Mouse (Mus musculus) activated CD4-positive, CD25-positive, alpha-beta regulatory T cell, adult 4 months (primary cell): ENCODE data around the gene Ear14. TPM values are rescaled to one million over a fixed set of nuclear protein-coding genes. Genes with fewer than 3 reads are reported as not detected.
"Not testable (repeated sequence)": the region's sequence is repeated elsewhere in the genome, so short reads cannot be mapped to it uniquely, and the experiment has no call there.

Source experiments
- ATAC-seq: one replicate; pipeline ENCODE4 v1.8.0; 2017
- polyA plus RNA-seq, 2 experiments: library from polyadenylated mRNA; unstranded; fragments of 100-300 nt; shearing (Covaris generic); gene quantifications; one replicate each; pipeline ENCODE4 v1.2.1; 2017

The Ear14 gene
- polyA plus RNA-seq: not detected

DNA sequence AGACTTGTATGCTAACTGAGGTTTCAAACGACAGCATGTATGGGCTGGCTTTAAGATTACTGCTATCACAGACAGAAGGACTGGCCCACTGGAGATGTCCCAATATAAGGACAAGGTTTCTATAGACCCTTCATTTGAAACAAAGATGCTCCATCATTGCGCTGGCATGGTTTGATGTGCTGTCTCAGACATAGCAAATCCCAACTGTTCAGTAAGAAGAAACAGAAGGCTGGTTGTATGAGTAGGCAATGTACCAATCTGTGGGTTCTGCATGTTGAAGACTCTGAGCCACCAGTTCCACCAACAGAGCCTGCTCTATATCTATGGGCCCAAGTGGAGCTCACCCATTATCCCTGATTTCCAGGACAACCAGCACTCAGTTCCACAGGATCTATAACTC is at the start of gene Ear14:
TSS of gene Ear14 (plus strand) at position 277 of the 400 bp plus-strand sequence.
- no peak for ATAC-seq

- ATAC-seq: no peak
Measured at GRCm38 (mm10) chr14:51156056-51156735, 47.0 kb upstream of the Ear14 start.

GRCm38 (mm10) chr14:51156736-51157068 is 46.5 kb upstream of the Ear14 start:
- ATAC-seq: no peak

- no peak for ATAC-seq
Measured at GRCm38 (mm10) chr14:51157072-51157471, 46.1 kb upstream of the Ear14 start.

DNA sequence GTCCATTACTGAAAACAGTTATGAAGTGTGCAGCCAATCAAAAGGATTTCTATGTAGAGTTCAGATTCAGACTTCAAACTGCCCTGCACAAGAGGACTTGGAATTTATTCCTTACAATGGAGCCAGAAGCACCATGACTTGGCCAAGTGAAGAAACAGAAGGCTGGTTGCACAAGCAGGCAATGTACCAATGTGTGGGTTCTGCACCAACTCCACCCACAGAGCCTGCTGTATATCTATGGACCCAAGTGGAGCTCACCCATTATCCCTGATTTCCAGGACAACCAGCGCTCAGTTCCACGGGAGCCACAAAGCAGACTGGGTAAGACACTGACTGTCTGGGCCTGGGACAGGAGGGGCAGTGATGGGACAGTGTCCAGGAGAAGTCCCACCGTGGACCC is 41.2 kb upstream of the Ear14 start, which contains the start of gene Rnase2b:
TSS of gene Rnase2b (plus strand) at position 285 of the 400 bp plus-strand sequence.
- not testable (repeated sequence) for ATAC-seq

DNA sequence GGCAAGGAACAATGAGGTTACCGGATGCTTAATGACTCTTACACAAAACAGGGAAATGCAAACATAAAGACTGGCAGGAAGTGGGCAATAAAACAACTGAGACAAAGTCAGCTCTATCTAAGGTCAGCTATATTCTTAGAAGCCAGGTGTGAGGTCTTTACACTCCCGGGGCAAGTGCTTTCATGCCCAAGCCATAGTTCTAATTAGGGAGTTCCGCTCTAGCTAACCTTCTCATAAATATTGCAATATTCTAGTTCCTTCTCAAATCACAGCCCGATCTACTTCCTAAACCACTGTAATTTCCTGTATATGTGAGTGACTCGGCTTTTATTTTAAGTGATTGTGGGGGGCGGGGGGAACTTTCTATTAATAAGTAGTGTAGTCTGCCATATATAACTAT is 39.9 kb upstream of the Ear14 start:
- not testable (repeated sequence) for ATAC-seq

- ATAC-seq: no peak
Measured at GRCm38 (mm10) chr14:51165435-51165834, 37.8 kb upstream of the Ear14 start.

DNA sequence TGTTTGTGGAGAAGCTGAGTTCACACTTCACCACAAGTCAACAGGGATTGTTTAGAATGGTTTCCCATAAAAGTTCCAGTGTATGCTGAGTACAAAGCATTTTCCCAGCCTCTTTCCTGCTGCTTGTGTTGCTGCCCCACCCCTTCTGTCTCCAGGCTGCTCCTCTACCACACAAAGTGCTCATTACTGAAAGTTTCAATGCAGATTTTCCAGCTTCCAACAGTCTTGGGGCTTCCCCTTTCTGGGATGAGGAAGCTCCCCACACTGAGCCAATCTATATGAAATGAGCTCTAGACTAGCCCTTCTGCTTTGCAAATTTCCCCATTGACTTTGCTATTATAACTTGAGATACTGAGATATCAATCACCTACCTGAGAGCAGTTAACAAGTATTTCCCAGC is 37.1 kb upstream of the Ear14 start:
- ATAC-seq: no peak

- not testable (repeated sequence) for ATAC-seq
Measured at GRCm38 (mm10) chr14:51172095-51172865, 30.9 kb upstream of the Ear14 start.

DNA sequence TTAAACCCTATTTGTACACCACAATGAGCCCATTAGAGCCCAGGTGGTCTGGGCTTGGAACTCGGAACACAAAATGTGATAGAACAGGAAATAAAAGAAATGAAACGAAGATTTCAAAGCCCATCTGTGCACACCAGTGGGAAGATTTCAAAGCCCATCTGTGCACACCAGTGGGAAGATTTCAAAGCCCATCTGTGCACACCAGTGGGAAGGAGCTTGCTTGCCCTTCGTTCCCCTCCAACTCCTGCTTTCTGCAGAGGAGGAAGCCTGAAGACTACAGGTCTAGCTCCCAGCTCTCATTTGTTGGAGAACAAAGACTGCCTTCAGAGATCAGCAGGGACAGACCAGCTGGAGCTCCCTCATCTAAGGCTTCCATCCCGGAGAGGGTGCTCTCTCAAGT is 30.2 kb upstream of the Ear14 start:
- not testable (repeated sequence) for ATAC-seq

GRCm38 (mm10) chr14:51173843-51174242 is 29.3 kb upstream of the Ear14 start:
- no peak for ATAC-seq

GRCm38 (mm10) chr14:51181051-51181450 is 22.1 kb upstream of the Ear14 start:
- ATAC-seq: not testable (repeated sequence)

DNA sequence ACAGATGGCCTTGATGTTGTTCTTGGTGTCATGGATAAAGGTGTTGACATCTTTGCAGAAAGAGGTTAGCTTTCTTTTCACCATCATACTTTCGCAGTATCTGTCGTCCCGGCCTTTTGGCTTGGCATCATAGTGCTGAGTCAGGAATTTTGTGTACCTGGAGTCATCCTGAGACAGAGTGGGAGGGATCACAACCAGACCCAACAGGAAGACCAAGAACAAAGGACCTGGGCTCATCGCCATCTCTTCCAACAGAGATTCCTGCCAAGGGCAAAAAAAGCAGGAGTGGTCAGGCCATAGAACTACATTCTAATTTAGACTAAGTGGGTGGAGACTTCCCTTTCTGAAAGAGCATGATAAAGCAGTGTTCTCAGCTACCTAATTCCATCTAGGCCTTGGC is 7.5 kb upstream of the Ear14 start:
- ATAC-seq: no peak

DNA sequence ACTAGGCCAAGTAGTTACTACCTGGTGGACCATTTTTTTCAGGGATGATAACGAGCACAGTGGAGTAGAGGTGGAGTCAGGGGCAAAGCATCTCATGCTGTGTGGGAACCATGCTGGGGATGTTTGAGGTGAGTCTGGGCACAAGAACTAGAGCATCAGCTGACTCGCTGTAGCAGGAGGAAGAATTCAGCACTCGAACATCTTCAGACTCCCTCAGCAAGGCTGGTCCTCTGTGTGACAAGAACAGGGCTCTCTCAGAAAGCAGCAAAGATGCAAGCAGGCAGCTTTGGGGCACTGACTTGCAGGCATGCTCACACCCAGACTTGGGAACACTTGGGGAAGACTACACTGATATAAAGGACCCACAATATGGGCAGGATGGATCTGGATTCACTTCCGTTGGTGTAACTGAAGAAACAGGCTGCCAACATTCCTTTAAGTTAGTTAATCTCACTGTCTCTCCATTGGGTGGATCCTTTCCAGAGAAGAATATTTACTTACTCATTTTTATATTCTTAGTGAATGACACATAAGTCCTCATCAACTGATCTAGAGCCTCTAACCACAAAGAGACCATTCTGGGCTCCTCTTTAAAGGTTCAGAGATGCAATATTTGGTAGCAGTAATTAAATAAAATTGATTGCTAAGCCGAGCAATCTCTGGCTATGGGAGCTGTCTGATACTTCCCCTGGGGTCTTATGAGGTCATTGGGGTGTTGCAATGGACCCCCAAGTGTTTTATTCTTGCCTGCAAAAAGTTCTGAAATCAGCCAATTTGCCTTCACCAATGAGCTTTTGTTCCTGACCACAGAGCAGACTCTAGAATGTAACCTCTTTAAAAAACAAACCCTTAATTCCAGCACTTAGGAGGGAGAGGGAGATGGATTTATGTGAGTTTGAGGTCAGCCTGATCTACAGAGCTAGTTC is 3.8 kb upstream of the Ear14 start, which contains the start of gene Ang2:
TSS of gene Ang2 (minus strand) at position 51 of the 926 bp plus-strand sequence.
- ATAC-seq: no peak

- no peak for ATAC-seq
Measured at GRCm38 (mm10) chr14:51200054-51200453, 3.1 kb upstream of the Ear14 start.

- no peak for ATAC-seq
Measured at GRCm38 (mm10) chr14:51200466-51200865, 2.7 kb upstream of the Ear14 start.

- not testable (repeated sequence) for ATAC-seq
Measured at GRCm38 (mm10) chr14:51220075-51220474, 16.9 kb downstream of the Ear14 start.

GRCm38 (mm10) chr14:51229657-51230056 is 26.5 kb downstream of the Ear14 start:
- ATAC-seq: not testable (repeated sequence)

DNA sequence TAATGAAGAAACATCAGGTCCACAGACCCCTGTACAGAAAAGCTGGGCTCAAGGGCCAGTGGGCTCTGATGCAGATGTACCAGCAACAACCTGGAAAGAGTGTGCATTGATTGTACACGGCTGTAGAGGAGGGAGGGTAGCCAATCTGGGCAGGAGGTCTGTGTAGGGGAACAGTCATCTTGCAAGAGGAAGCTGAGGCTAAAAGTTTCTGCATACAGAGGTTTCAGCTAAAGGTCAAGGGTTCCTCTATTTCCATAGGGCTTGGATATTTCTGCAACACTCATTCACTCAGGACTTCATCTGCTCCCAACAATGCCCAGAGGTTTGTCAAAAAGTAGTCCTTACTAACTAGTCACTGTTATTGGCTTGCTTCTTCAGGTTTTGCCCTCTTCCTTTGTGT is 34.3 kb downstream of the Ear14 start:
- ATAC-seq: not testable (repeated sequence)

DNA sequence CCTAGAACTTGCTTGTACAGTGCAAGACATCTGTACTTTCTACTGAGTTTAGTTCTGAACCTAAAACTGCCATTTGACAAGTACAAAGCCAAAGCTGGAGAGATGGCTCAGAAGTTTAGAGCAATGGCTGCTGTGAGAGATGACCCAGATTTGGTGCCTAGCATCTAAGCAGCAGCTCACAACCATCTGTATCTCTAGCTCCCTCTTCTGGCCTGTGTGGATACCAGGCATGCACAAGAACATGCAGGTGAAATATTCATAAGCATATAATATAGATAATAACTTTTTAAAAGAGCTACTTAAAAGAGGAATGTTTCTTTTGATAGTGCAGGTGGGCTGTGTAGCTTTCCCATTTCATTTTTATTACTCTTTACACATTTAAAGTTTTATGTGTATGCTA is 37.7 kb downstream of the Ear14 start:
- no peak for ATAC-seq

DNA sequence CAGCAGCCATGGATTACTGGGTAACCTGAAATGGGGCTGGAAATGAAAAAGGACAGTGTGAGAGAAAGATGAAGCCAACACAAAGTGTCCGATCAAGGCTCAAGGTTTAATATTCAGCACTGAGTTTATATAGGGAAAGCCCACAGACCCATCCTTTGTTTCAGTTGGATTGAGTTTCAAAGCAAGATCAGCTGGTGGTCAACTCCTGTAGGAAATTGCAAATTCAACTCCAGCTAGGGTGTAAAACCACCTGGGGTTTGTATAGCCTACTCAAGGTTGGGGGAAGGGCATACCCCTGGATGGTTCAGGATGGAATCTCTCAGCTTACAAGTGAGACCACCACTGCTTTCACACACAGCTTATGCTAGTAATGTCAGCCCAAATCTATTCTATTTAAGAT is 44.5 kb downstream of the Ear14 start:
- ATAC-seq: no peak

DNA sequence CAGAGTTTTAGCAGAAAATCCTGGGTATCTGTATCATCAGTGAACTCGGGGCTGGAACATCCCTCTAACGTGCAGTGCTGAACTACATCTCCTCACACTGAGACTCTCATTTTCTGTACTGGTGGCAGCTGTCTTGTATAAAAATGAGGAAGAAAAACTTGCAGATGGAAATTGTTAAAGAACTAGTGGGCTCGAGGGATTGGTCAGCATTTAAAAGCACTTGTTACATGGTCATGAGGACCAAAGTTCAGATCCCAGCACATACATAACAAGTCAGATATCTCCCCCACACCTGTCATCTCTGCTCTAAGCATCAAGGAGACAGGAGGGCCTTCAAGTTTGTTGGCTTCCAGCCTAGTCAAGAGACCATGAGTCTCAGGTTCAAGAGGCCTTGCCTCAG is 47.2 kb downstream of the Ear14 start:
- ATAC-seq: no peak

GRCm38 (mm10) chr14:51252206-51252605 is 49.0 kb downstream of the Ear14 start:
- not testable (repeated sequence) for ATAC-seq
